Mouse (Mus musculus): ENCODE measurements around the gene Sema5b. TPM values are rescaled to one million over a fixed set of nuclear protein-coding genes. Genes with fewer than 3 reads are reported as not detected.
"Not testable (repeated sequence)": the region's sequence is repeated elsewhere in the genome, so short reads cannot be mapped to it uniquely, and the experiment has no call there.

The Sema5b gene
- polyA plus RNA-seq, 1 experiment from 2014 or later: 0.36 TPM

DNA sequence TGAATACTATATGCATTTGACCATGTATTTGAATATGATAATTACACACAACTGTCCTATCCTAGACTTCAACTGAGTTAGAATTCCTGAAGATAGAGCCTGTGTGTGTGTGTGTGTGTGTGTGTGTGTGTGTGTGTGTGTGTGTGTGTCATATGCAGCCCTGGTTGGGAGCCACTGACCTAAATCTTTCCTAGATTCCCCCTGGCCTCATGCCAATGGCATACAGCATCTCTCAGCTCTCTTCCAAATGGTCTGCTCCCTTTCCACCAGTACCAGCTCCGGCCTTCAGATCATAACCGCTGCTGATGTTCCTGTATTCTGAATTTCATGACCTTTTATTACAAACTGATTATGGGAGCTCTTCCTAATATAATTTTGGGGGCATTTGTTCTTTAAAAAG lies 8.4 kb downstream of the Sema5b start:
- DNase-seq (ENCODE audit: low spot score): no peak

DNA sequence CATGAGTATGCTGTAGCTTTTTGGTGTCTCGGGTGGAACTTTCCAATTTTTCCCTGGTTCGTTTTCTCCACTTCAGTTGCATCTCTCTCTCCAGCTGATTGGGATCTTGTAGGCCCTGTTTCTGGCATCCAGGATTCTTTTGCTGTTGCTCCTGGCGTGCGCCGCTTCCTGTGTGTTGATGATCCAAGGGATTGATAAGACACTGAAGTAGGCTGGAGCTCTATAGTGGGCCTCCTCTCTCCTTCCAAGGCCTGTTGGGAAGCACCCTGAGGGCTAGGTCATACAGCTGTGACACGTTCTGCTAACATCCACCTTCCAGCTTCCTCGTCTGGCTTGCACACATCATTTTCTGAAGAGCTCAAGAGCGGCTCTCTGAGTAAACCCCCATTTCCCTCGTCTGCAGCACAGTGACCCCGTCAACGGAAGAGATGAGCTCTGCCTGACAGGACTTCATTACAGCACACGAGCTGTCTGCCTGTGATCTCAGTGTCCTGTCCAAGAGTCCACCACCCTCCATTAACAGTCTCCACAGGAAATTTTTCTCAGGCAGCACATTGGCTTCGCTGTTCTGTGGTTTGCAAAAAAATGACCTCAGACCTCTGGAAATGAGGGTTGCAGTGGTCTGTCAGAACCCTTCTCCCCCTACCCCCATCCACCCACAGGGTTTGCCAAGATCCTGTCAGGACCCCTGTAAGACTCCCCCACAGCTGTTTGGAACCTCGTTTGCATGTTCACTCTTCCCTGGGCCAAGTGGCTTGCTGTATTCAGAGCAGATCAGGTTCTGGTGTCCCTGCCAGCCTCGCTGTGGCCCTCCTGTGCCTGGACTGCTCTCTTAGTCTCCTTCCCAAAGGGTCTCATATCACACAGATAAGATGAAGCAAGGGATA lies 14.9 kb downstream of the Sema5b start:
- DNase-seq (ENCODE audit: low spot score): no peak

DNA sequence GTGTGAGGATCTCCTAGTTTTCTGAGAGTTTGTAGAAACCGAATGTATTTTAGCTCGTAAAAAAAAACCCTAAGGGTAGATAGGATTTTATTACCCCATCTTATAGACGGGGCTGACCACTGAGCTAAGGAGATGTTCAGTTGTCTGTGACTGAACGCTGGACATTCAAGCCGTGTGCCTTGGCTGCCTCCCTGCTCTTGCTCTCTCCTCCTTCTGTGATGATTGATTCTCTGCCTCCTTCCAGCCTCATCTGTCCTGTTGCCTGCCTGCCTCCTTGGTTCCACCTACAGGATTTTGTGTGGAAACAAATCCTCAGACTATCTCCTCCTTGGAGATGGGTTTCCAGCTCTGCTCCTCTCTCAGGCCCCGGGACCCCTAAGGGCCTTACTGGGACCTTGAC lies 16.1 kb downstream of the Sema5b start:
- DNase-seq (ENCODE audit: low spot score): no peak

DNA sequence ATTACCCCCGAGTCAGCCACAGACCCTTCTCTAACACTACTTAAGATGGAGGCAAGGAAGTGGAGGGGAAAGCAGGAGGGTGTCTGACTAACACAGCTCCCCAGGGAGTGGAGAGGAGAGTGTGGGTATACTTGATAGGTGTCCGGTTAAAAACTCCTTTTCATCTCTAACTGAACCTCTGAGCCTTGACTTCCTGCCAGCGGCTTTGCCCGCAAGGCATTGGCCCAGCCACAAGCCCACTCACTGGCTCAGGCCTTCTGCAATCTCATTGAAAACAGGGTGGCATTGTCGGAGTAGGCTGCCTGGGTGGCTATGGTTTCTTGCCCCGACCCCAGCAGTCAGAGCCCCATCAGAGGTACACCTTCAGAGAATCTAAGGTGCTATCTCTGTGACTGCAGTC lies 20.6 kb downstream of the Sema5b start:
- no peak for DNase-seq (ENCODE audit: low spot score)

DNA sequence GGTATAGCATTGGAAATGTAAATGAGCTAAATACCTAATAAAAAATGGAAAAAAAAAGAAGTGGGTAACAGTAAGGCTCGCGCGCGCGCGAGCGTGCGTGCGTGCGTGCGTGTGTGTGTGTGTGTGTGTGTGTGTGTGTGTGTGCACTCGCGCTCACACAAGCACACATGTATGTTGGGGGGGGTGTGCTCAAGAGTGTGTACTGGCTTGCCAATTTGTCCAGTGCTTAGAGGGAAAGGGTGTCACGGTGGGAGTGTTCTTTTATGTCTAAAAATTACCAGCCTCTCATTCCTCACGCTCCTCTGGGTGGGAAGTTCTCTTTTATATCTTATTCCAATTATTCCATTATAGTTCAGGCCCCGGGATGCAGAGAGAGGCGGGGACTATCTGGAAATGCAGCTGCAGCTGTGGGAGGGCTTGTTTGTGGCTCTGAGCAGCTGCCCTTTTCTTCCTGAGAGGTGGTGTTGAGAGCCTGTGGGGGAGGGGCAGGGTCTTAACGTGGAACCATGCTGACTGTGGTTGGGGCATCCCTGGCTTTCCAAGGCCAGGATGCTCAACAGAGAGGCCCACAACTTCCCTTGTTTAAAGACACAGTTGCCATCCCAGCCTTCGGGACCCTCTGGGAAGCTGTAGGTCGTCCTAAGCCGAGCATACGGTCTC lies 23.4 kb downstream of the Sema5b start:
- no peak for DNase-seq (ENCODE audit: low spot score)

DNA sequence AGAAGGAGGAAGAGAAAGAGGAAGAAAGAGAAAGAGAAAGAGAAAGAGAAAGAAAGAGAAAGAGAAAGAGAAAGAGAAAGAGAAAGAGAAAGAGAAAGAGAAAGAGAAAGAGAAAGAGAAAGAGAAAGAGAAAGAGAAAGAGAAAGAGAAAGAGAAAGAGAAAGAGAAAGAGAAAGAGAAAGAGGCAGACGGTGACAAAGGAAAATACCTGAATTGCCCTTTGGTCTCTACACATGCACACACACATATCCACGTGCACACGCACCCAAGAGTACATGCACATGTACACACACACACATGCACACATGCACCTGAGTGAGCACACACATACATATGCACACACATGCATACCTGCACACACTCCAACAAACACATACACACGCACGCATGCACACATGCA lies 24.7 kb downstream of the Sema5b start:
- not testable (repeated sequence) for DNase-seq (ENCODE audit: low spot score)

DNA sequence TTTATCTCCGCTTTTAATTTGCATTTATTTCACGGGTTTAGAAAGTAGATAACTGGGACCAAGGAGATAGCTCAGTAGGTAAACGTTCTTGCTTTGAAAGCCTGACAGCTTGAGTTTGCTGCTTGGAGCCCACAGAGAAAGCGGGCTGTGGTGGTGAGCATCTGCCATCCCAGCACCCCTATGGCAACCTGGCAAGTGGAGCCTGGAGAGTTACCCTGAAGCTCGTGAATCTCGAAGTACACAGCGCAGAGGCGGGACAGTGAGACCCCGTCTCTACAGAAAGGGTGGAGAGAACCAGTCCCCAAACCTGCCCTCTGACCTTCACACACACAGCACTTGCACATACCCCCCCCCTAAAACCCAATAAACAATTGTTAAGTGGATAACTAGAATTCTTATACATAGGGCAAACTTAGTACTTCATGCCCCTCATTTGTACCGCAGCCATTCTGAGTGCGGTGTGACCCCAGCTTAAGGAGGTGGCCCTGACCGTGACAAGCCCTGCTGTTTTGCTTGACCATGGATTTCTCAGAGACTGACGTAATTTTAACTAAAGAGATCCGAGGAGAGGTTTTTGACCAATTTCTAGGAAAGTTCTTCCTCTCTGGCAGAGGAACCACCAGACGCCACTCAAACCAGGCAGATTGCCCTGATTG lies 27.4 kb downstream of the Sema5b start:
- DNase-seq (ENCODE audit: low spot score): no peak

DNA sequence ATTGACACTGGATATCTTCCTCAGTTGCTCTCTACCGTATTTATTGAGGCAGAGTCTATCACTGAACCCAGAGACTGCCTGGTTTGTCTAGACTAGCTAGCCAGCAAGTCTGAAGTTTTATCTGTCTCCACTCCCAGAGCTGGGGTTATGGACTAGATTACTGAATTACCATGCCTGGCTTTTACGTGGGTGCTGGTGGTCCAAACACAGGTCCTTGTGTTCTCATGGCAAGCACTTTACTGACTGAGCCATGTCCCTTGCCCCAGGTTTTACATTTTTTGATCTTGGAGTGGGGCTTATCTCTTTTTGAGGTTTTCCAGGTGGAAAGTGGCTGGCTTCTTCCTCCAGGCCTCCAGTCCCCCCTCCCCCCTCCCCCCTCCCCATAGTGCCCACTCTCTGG lies 28.4 kb downstream of the Sema5b start:
- no peak for DNase-seq (ENCODE audit: low spot score)

DNA sequence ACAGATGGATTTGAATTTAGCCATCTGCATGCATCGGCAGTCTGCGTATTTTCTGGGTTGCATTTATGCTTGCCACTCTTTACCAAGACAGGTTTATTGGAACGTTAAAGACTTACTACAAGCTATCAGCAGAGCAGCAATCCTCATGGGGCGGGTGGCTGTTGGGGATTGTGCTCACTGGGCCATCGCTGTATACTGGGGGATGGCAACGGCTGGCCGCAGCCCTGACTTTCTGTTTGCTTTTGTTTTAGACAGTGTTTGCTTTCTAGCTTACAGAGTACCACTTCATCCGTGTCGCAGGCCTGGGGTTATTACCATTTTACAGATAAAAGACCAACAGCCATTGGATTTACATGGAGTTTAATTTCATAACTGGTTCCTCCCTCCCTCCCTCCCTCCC lies 28.8 kb downstream of the Sema5b start:
- DNase-seq (ENCODE audit: low spot score): no peak

DNA sequence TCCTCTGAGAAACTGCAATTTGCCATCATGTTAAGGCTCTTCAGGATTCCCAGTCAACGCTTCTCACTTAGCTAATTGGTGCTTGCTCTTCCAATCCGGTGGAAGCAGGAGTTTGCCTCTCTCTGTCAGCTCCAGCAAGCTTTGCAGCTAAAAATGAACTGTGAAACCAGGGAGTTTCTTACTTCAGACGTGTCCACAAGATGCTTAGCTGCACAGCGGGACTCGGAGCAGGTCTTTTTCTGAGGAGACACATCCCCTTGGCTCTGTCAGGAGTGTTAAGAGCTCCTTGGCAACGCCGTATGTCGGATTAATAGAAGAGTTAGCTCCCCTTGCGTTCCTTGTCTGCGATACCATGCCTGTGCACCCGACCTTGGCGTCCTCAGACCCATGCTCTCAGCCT lies 29.7 kb downstream of the Sema5b start:
- DNase-seq (ENCODE audit: low spot score): no peak

DNA sequence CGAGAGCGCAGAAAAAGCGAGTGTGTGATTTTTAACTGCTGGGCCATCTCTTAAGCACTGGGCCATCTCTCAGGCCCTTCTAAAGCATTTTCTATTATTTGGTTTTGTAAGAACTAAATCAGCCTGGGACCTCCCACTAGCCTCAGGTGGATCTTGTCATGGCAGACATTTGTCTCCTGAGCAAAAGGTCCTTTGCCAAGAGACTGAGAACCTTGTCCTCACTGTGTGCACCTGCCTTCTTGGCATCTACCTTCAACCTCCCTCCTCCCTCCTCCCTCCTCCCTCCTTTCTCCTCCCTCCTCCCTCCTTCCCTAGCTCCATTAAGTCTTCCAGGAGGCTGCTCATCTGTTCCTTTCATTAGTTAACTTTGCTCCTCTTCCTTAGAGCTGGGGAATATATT lies 32.6 kb downstream of the Sema5b start:
- DNase-seq (ENCODE audit: low spot score): no peak

DNA sequence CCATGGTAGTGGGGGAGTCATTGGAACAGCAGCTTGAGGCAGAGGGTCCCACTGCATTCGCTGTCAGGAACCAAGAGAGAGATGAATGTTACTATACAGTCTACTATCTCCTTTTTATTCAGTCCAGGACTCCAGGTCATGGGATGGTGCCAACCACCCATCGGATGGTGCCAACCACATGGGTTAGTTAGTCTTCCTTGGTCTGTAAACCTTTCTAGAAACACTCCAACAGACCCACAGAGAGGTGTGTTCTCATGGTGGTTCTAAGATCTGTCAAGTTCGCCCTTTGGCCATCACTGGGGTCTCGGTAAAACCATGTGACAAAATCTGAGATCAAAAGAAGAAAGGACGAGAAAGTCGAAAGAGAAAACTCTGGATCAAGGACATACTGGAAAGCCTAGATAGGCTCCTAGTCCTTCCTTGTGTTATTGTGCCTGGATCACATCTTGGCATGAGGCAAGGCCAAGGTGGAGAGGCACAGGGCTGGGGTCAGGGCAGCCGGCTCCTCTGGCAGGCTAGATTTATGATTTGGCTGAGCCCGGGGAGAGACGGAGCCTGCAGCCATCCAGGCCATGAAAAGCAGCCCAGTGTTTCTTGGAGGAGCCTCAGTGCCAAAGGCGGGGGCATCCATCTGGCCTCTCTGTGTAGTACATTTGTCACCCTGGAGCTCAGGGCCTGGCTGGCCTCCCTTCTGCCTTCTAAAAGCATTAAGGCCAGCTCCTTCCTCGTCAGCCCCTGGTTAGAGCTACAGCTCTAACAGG lies 36.4 kb downstream of the Sema5b start:
- DNase-seq (ENCODE audit: low spot score): no peak

DNA sequence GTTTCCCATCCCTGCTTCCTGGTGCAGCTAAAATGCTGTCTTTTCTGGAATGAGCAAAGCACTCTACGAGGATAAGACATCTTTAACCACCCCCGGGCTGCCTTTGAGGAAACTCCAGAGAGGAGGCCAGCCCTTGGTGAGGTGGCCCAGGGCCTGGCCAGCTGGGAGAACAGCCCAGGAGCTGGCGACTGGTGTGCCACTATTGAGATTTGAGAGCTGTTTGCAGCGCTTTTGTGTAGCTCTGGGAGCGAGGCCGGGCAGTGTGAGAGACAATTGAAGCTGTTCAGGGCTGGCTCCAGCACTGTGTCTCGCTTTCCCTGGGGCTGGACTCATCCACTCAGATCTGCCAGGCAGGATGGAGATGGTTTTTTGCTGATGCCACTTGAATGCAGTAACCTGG lies 40.4 kb downstream of the Sema5b start:
- DNase-seq (ENCODE audit: low spot score): no peak

DNA sequence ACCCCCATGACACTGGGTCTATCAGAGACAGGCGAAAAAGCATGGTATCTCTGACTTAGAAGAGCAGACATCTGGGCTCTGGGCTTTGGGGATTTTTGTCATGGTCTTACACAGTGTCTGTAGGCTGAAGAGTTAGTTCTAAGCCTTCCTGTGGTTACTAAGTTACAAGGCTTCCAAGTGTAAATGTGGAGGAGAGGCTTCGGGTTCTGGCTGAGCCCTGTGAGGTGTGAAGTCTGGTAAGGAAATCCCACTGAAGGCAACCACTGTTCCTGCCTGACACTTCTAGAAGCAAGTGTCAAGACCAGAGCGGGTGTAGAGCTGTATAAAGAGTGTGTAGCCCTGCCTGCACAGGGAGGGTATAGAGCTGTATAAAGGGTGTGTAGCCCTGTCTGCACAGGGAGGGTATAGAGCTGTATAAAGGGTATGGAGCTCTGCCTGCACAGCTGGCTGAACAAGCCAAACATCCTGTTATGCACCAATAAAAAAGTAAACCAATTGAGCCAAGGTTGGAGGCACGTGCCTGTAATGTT lies 42.7 kb downstream of the Sema5b start:
- no peak for DNase-seq (ENCODE audit: low spot score)

DNA sequence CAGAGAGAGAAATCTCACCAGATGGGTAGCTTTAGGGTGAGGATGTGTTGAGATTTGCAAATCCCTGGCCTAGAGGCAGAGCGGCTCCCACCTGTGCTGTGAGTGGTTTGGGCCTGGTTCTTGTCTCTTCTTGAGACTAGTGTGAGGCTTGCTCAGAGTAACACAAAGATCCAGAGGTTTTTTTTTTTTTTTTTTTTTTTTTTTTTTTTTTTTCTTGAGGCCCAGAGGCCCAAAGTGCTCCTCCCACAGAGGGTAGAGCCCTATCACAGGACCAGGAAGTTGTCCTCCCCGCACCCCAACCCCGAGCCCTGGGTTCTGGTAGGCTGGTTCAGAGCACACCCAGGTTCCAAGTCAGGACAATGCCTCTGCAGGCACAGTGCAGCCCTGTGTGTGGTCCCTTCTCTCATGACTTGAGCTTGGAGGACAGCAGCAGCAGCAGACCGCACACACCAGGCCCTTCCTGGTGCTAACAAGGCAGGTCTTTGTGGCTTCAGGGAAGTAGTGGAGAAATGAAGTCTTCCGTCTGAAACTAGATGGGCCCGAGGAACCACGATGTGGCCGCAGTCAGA lies 44.3 kb downstream of the Sema5b start:
- no peak for DNase-seq (ENCODE audit: low spot score)

DNA sequence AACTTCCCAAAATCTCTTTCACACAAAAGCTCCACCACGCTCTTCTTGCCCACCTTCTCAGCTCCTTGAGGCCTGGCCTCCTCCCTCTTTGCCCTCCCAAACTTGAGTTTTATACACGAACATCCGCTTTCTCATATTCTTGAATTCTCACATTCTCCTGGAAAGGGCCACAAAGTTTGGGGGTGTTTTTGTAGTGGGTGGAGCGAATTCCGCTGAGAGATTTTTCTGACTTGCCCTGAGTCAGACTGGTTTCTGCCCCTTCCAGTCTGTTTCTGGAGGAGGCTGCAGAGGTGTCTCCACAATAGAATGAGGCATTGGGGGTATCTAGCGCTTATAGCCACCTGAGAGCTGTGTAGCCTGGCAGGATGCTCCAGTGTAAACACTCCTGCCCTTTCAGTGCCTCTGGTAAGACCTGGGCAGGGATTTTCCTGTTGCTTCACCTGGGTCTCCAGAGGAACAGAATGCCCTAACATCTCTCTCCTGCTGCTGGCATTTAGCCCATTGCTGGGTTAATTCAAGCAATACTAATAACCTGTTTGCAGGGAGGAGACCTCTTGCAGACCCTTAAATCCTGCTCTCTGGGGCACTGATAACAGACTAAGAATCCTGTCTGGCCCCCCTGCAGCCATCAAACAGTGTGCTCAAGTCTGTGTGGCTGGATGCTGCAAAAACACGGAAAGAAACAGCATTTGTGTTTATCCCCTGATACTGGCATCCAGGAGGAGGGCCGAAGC lies 46.3 kb downstream of the Sema5b start:
- DNase-seq (ENCODE audit: low spot score): no peak

DNA sequence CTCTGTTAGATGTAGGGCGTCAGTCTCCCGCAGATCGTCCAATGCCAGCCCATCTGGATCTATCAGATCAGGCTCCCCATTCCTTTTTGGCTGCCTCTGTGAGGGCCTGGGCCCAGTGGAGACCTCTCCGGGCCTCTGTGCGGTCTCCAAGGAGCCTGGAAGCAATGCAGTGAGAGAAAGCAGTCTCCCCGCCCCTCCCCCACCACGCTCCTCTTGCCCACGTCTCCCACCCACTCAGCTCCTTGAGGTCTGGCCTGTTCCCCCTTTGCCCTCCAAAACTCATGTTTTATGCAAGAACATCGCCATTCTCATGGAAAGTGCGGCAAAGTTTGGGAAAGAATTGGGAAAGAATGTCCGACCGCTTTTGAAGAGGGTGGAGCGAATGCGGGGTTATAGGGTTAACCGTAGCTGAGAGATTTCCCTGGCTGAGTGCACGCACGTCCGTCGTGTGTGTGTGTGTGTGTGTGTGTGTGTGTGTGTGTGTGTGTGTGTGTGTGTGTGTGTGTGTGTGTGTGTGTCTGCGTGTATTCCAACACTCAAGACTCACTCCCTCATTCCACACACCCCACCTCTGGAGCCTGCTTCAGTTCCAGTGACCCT lies 47.0 kb downstream of the Sema5b start:
- no peak for DNase-seq (ENCODE audit: low spot score)

DNA sequence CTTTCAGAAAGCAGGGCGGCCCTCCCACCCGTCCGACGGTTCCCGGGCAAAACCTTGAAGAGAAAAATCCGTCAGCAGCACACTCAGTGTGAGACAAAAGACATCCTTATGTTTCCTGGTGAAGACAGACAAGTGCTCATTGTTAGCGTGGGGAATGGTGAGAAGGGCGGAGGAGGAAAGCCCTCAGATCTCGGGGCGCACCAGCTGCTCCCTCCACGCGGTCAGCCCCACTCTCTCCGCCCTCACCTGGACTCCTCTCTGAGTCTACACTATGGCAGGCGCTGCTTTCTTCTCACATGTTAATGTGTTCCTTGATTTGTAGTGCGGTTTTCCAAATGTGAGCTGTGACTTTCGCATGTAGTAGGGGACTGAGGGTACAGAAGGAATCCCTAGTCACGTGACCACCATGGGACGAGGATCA lies 47.8 kb downstream of the Sema5b start:
- no peak for DNase-seq (ENCODE audit: low spot score)

DNA sequence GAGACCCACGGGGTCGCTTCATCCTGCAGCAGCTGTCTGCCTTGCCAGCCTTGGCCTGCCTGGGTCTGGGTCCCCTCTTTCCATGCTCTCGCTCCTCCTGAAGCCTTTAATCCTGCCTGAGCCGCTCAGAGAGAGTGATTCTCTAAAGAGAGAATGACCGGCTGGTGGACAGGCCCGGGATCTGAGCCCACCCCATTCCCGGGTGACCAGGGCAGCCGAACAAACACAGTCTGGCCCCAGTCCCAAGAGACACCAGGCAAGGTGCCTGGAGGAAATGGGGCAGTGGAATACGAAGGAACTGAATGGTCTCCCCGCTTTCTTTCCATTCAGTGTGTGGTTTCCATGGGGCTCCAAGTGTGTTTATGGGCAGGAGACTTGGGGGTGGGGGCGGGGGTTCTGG lies 50.8 kb downstream of the Sema5b start:
- DNase-seq (ENCODE audit: low spot score): no peak

Data from thymus, postnatal 0 days (tissue).